Mouse (Mus musculus): ENCODE measurements at regions not wholly inside any gene's neighbourhood (a gene's known extent, or its start where the extent isn't known, plus 50 kb on each side); places are given as distances from the start of the nearest gene placed in this dataset.
A peak's percentile ranks its signal among the peaks of the same experiment; 100 is the strongest.

DNA sequence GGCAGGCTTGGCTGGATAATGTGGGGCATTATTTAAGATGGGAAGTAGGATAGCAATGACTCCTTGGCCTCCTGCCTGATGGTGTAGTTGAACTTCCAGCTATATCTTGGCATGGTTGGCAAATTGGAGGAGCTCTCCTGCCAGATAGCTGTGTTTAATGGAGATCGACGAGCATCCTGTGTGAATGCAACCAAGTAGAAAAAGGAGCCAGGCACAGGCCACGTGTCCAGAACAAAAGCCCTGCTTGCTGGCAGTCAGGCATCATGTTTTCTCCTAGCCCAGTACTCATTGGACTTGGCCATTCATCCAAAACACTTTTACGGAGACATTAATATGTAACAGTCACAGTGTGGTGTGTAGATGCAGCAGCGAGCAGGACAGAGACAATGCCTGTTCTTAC lies 211.8 kb upstream of the 9630041A04Rik start:
- DNase-seq (ENCODE audit: low read depth), result no peak

- no peak for DNase-seq (ENCODE audit: low read depth)
Measured at GRCm38 (mm10) chr9:101641524-101641923, 220.1 kb upstream of the 9630041A04Rik start.

GRCm38 (mm10) chr9:101640598-101640997 lies 221.0 kb upstream of the 9630041A04Rik start:
- no peak for DNase-seq (ENCODE audit: low read depth)

GRCm38 (mm10) chr9:101616261-101616660 lies 245.4 kb upstream of the 9630041A04Rik start:
- no peak for DNase-seq (ENCODE audit: low read depth)

DNA sequence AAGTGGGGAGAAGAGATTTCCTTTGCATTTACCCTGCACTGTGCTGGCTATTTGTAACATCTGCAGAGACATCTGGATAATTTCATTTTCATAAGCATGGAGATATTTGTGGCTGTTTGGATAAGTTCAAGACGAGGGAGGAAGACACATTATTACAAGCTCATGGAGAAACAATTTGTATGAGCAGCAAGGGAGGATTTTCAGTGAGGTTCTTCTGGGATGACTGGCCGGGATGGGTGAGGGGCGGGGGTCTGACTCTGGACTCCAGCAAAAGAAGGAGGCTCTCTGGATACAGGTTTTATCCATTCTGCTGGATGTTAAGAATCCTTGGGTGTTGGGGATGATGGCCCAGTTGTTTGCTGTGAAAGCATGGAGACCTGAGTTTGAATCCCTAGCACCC lies 246.5 kb upstream of the 9630041A04Rik start:
- no peak for DNase-seq (ENCODE audit: low read depth)

DNA sequence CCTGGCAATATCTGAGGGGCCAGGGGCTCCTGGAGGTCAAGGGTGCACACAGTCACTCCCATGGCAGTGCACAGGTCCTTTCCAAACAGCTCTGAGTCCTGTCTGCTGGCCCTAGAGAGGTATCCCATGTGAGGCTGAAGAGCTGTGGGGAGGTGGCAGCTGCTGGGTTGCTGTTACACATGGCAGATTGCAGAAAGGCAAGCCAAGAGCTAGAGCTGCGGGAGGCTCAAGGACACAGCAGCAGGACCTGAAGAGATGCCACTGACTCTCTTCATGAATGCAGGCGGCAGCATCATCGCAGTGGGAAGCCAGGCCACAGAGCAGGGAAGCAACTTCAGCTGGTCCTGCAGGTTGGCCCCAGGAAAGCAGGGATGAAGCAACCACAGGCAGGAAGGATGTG lies 247.7 kb upstream of the 9630041A04Rik start:
- no peak for DNase-seq (ENCODE audit: low read depth)

- no peak for DNase-seq (ENCODE audit: low read depth)
Measured at GRCm38 (mm10) chr9:101613471-101613870, 248.2 kb upstream of the 9630041A04Rik start.

DNA sequence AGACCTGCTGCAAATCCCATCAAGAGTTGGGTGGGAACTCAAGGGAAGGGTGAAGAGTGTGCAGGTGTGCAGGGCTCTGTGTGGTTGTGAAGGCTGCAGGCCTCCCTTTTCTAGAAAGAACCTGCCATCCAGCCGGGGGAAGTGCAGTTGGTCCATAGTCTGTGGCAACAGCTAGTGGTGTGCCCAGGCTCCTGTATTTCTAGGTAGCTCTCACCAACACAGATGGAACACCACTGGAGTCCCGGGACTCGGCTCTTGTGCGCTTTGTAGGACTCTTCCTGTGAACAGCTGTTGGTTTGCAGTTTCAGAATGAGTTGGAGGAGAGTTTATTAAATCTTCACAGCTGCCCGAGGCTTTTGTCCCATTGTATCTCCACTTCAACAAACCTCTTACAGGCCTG lies 248.7 kb upstream of the 9630041A04Rik start:
- DNase-seq (ENCODE audit: low read depth), result no peak

DNA sequence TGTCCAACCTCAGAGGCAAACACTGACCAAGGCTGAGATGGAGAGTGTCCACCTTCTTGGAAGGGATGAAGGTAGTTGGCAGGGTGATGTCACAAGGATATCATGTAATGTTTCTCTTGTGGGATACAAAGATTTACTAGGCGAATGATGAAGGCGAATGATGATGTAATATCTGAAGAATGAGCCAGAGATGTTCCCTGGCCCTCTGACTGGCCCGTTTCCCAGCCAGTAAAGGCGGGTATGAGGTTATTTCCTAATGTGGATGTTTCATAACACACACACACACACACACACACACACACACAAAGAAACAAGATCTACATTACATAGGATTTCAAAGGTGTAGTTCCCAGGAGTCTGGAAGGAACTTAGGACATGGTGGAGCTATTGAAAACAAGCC lies 249.1 kb upstream of the 9630041A04Rik start:
- DNase-seq (ENCODE audit: low read depth), result no peak

GRCm38 (mm10) chr9:101611481-101611880 lies 250.2 kb upstream of the 9630041A04Rik start:
- DNase-seq (ENCODE audit: low read depth), result peak; percentile 3

- DNase-seq (ENCODE audit: low read depth), result no peak
Measured at GRCm38 (mm10) chr9:101610806-101611443, 250.7 kb upstream of the 9630041A04Rik start.

DNA sequence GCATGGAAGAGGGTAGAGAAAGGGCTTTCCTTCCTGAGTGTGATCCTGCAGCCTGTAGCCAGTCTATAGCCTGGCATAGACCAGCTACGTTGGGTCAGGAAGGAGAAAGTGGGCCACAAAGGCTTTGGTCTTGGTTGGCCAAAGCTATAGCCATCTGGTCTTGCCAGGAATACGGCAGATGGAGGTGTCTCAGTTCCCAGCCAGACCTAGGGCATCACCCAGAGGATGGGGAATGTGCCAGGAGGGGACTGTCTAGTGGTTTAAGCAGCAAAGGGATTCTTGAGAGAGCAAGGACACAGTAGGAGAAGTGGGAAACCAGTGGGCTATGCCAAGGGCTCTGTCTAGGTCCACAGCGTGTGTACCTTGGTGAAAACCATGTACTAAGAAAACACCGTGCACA lies 251.3 kb upstream of the 9630041A04Rik start:
- DNase-seq (ENCODE audit: low read depth), result no peak

DNA sequence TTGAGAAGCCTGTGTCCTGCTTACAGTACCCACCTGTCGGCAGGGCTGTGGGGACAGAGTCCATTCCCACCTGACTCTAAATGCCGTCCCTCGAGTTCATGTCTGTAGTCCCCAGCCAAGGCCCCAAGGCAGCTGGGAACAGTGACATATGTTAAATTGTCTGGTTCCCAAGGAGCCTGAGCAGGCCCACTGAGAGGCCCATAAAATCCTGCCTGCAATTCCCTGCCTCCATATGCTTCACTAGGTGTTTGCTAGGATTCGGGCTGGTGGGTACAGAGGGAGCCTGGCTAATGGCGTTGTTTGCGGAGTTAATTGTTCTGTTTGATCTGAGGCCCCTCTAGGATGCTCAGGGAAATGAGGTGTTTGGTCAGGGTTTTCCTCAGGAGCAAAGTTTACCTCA lies 258.8 kb upstream of the 9630041A04Rik start:
- DNase-seq (ENCODE audit: low read depth), result no peak

DNA sequence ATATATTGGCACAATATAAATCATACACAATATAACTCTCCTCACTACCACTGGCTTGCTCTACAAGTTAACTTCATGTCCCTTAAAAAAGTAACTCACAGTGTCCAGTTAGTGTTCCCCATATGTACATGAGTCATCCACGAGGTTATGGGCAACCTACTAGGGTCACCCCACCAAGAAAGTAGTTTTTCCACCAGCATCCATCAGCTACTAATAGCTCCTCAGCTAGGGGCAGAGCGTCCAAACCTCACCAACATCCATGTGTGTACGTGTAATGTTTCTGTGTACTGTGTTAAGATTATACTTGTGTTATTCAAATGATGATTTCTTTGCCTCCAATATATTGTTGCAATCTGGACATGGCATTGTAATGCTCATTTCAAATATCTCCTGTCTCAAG lies 264.7 kb upstream of the 9630041A04Rik start:
- DNase-seq (ENCODE audit: low read depth), result no peak

- DNase-seq (ENCODE audit: low read depth), result no peak
Measured at GRCm38 (mm10) chr9:101595101-101595650, 266.5 kb upstream of the 9630041A04Rik start.

- DNase-seq (ENCODE audit: low read depth), result no peak
Measured at GRCm38 (mm10) chr9:101592621-101593020, 269.0 kb upstream of the 9630041A04Rik start.

GRCm38 (mm10) chr9:101591681-101592080 lies 270.0 kb upstream of the 9630041A04Rik start:
- DNase-seq (ENCODE audit: low read depth), result no peak

DNA sequence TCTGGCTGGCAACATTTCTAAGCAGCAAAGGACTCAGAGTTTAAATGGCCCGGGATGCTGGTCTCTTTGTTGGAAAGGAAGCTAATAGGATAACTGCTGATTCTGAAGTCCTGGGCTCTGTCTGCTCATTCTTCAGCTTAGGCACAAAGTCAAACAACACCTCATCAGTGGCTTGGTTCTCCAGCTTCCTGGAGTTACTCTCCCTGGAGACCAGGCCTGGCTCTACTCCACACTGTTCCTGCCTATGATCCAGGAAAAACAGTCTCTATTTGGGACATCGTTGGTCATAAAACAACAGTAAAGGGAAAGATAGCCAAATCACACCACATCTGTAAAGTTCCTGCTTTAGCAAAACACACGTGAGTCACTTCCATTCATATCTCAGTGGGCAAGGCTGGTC lies 271.3 kb upstream of the 9630041A04Rik start:
- DNase-seq (ENCODE audit: low read depth), result no peak

- DNase-seq (ENCODE audit: low read depth), result no peak
Measured at GRCm38 (mm10) chr9:101581064-101581463, 280.6 kb upstream of the 9630041A04Rik start.

- DNase-seq (ENCODE audit: low read depth), result no peak
Measured at GRCm38 (mm10) chr9:101570714-101571113, 290.9 kb upstream of the 9630041A04Rik start.

DNA sequence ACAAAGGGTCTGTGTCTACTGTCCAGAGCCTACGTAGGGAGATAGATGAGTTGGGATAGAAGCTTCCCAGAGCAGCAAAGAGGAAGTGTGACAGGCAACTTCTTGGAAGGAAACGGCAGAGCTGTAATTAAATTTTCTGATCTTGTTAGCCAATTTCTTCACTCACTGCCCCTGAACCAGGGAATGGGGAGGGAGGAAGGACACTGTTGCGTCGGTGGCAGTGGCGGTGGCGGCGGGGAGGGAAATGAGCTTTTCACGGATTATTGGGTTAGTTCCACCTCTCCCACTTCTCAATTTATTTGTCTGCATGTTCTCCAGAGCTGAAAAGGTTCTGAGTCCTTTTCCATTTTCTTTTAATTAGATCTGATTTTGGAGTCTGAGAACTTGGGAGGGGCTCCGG lies 298.4 kb upstream of the 9630041A04Rik start:
- no peak for DNase-seq (ENCODE audit: low read depth)

DNA sequence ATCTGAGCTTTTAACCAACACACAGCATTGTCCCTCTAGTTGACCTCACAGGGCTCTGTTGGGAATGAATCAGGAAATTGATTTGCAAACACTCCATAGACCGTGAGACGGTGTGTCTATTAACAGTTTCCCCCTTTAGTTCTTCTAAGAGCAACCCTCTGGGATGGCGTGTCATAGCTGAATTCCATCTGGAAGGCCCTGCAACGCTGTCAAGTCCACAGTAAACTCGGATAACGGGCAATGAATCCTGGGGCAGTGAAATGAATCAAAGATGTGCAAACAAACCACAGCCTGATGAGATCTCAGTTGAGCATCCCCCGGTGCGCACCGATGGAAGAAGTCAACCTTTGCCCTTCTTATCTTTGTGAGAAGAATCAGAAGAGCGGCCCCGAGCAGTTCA lies 302.3 kb upstream of the 9630041A04Rik start:
- DNase-seq (ENCODE audit: low read depth), result no peak

- no peak for DNase-seq (ENCODE audit: low read depth)
Measured at GRCm38 (mm10) chr9:101555011-101555673, 303.5 kb upstream of the Ppp2r3a start.

DNA sequence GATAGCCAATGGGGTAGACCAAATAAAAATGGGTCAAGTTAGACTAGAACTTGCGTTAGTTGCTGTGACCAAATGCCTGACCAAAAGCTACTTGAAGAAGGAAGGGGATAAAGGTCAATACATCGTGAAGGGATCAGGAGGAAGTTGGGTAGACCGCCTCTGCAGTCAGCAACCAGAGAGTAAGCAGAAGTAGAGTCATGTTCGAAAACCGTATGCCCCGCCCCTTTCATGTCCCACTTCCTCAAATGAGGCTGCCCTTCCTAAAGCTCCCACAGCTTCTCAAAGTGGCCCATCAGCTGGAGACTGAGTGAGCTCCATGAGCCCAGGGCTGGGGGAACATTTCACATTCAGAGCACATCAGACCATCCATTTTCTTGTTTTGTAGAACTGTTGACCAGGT lies 301.2 kb upstream of the Ppp2r3a start:
- DNase-seq (ENCODE audit: low read depth), result peak; percentile 8

All from c-Kit-positive CD71-negative TER-119-negative erythroid progenitor cells, embryonic 14.5 days (primary cell).